Mouse (Mus musculus) spleen, adult 2 months (tissue): ENCODE measurements around the gene Tnks1bp1.

Experiments used
- CTCF ChIP-seq: fragments of 200-500 bp; IDR thresholded peaks from 2 replicates; pipeline ENCODE4 v1.5.1; 2011; ENCODE audit warnings: mild to moderate bottlenecking, inconsistent platforms; ENCODE audit not compliant: insufficient read depth, insufficient read length, insufficient replicate concordance; ENCODE audit errors: extremely low read depth
- POLR2A ChIP-seq: fragments of 200-500 bp; IDR thresholded peaks from 2 replicates; pipeline ENCODE4 v1.6.1; 2011; ENCODE audit warnings: low read depth, low read length, inconsistent platforms

- no peak for TF ChIP-seq CTCF
- TF ChIP-seq POLR2A: no peak
Observed at GRCm38 (mm10) chr2:85061107-85061541, 13.3 kb downstream of the Tnks1bp1 start.
